Mouse (Mus musculus) brain, embryonic 14.5 days (tissue): ENCODE data around the gene Flvcr1.

ENCODE experiments used
- CTCF ChIP-seq: fragments of 200-500 bp; IDR thresholded peaks from 2 replicates; pipeline ENCODE4 v1.5.1; 2012; ENCODE audit warnings: inconsistent platforms, mild to moderate bottlenecking, moderate library complexity, borderline replicate concordance; ENCODE audit not compliant: insufficient read depth, insufficient read length; ENCODE audit errors: extremely low read depth
- POLR2A ChIP-seq: fragments of 200-500 bp; IDR thresholded peaks from 2 replicates; pipeline ENCODE4 v1.6.1; 2012; ENCODE audit warnings: mild to moderate bottlenecking, inconsistent platforms, borderline replicate concordance; ENCODE audit not compliant: poor library complexity, insufficient read depth, insufficient read length, severe bottlenecking; ENCODE audit errors: extremely low read depth

DNA sequence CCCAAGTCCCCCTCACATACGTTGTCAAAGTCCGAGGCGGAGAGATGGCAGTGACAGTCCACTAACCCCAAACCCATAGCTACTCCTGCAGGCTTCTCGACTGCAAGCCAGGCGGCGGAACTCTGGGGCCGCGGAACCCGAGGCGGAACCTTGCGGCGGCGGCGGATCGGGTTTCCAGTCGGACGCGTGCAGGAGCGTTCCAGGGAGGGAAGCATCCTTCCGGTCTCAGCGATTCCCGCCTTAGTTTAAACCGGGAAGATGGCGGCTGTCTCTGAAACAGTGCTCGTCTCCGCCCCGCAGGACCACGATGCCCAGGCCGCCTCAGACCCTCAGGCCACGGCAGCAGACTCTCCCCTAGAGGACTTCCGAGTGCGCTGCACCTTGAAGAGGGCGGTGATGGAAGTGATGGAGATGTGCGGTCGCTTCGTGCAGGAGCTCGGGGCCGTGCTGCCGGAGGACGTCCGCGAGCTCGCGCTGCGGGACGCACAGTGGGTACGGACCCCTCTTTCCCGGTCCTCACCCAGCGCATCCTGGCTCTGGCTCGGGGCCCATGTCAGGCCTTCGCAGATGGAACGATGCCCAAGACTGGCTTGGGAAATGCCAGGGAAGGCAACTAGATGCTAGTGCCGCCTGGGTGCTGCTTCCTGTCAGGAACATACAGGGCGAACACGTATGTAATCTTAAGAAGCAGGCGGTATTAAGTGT is 37.0 kb upstream of the Flvcr1 start, which contains the start of the genes Tatdn3 and Nsl1:
- no peak for TF ChIP-seq CTCF
- peak; percentile 18; the same call in 1 of the 2 replicates for TF ChIP-seq POLR2A
